Comparison of ENCODE assay signal across 19 mouse cellular contexts in genomic region chr12:5122972-5123371, GRCm38 (mm10).
A peak's percentile ranks its signal among the peaks of the same experiment; 100 is the strongest.
DNase-seq lines count a peak whose midpoint lies in the region; ATAC-seq and TF ChIP-seq lines count a peak whose summit lies in the region.
"Had no signal": no experiment of that assay in that cellular context is flagged by ENCODE, and none has a peak within 500 bp of the region (broad histone marks: within the 10 kb centered on the region; RNA-seq: fewer than 3 reads in every experiment).

No protein-coding gene starts in this region.

- no peak for ATAC-seq in liver, embryonic 12.5 days

- H3K36me3 ChIP-seq in CH12.LX (replicated peaks in 1 of 2; ENCODE audit: control insufficient read depth in 1 of 2, insufficient read depth in 1 of 2, low read length in 1 of 2): no peaks in the 10 kb centered on the region
- no peaks in the 10 kb centered on the region for H3K36me3 ChIP-seq in liver, embryonic 12.5 days
- H3K36me3 ChIP-seq: limb, embryonic 12.5 days; liver, embryonic 13.5 days had no signal

- H3K27ac ChIP-seq in CH12.LX (ENCODE audit: insufficient read depth, low read depth): no peak overlapping the region
- H3K27ac ChIP-seq in liver, embryonic 12.5 days: no peak overlapping the region
- H3K27ac ChIP-seq: forebrain, embryonic 10.5 days; limb, embryonic 12.5 days; liver, embryonic 13.5 days had no signal

- peaks cover 2 to 20% of the 10 kb centered on the region in 2 experiments; a peak in 2 of 4 replicates for H3K4me1 ChIP-seq in CH12.LX (ENCODE audit: control insufficient read depth in 1 of 2, insufficient read depth in 2 of 2)
- peaks cover 10% of the 10 kb centered on the region for H3K4me1 ChIP-seq in liver, embryonic 12.5 days

- no peak for TF ChIP-seq CTCF in CH12.LX (conservative IDR thresholded peaks at IDR 0.05 in 1 of 2, IDR thresholded peaks at IDR 0.05 in 1 of 2; ENCODE audit: low read depth in 2 of 2, low read length in 2 of 2)

- dilution Hi-C loops in CH12.LX (cut with MboI; ENCODE audit: extremely low pct_ligation_motif_present, extremely low pct_unique_long_range_greater_than_20kb, low sequenced_read_pairs): no loop called here

- 36% methylated on average over 8 of the region's 8 CpGs for WGBS in liver, embryonic 12.5 days (ENCODE audit: insufficient replicate concordance)

- in situ Hi-C loops in CH12.LX (cut with MboI; ENCODE audit: low pct_ligation_motif_present, low pct_unique_long_range_greater_than_20kb, low sequenced_read_pairs): no loop called here

- no peak for TF ChIP-seq RAD21 in CH12.LX (IDR thresholded peaks at IDR 0.05; ENCODE audit: low read depth, low read length)

- no peak overlapping the region for H3K4me3 ChIP-seq in CH12.LX (replicated peaks in 1 of 3; ENCODE audit: low read depth in 2 of 3, low read length in 2 of 3, poor library complexity in 1 of 3)
- no peak overlapping the region for H3K4me3 ChIP-seq in liver, embryonic 12.5 days
- H3K4me3 ChIP-seq: forebrain, embryonic 10.5 days; limb, embryonic 12.5 days; liver, embryonic 13.5 days had no signal

- DNase-seq in layer of hippocampus, adult 9-11 months: peak; percentile 33
- DNase-seq in layer of hippocampus, postnatal 36 days: no peak
- peak; percentile 42 for DNase-seq in CH12.LX (ENCODE audit: extremely low read depth)
- DNase-seq in frontal cortex, postnatal 36 days (ENCODE audit: low spot score in 2 of 2): peak; percentile 54 to 82
- peak; percentile 47 for DNase-seq in right cerebral cortex, postnatal 14 days
- no peak for DNase-seq in neural tube, embryonic 10.5 days (ENCODE audit: extremely low spot score, low spot score)
- no peak for DNase-seq in gastrocnemius, adult 8-10 months (ENCODE audit: low spot score in 2 of 2)
- DNase-seq: adrenal gland, postnatal 36 days; cerebellum, adult 18-20 months; cerebellum, postnatal 25 days; kidney, adult 8-10 months; kidney, postnatal 14 days; liver, embryonic 13.5 days; lung, embryonic 14.5 days; lung, postnatal 36 days; thymus, adult 18-20 months had no signal

- H3K4me2 ChIP-seq in CH12.LX (ENCODE audit: insufficient read depth, low read depth, poor library complexity, severe bottlenecking): no peak overlapping the region
- no peak overlapping the region for H3K4me2 ChIP-seq in liver, embryonic 12.5 days
- H3K4me2 ChIP-seq: limb, embryonic 12.5 days; liver, embryonic 13.5 days; lung, embryonic 14.5 days had no signal

- H3K9me3 ChIP-seq in CH12.LX (replicated peaks; ENCODE audit: low read length): no peaks in the 10 kb centered on the region
- no peaks in the 10 kb centered on the region for H3K9me3 ChIP-seq in liver, embryonic 12.5 days (replicated peaks)
- H3K9me3 ChIP-seq: forebrain, embryonic 10.5 days; limb, embryonic 12.5 days; liver, embryonic 13.5 days had no signal

- TF ChIP-seq POLR2A in CH12.LX (IDR thresholded peaks at IDR 0.05; ENCODE audit: low read depth, low read length): no peak

- no peaks in the 10 kb centered on the region for H3K79me2 ChIP-seq in CH12.LX (replicated peaks; ENCODE audit: control insufficient read depth, extremely low read depth, insufficient read depth, poor library complexity, severe bottlenecking)

- peaks cover 2% of the 10 kb centered on the region for H3K27me3 ChIP-seq in CH12.LX (replicated peaks)
- H3K27me3 ChIP-seq in liver, embryonic 12.5 days (replicated peaks): peaks cover 4% of the 10 kb centered on the region; the same call in 1 of the 2 replicates
- H3K27me3 ChIP-seq: limb, embryonic 12.5 days; liver, embryonic 13.5 days had no signal

- TF ChIP-seq EP300 in CH12.LX (IDR thresholded peaks at IDR 0.05; ENCODE audit: low read length): no peak

- H3K9ac ChIP-seq in CH12.LX (ENCODE audit: insufficient read depth, low read depth): no peak overlapping the region
- H3K9ac ChIP-seq in liver, embryonic 12.5 days: no peak overlapping the region
- H3K9ac ChIP-seq: limb, embryonic 12.5 days; liver, embryonic 13.5 days; lung, embryonic 14.5 days had no signal

TF ChIP-seq in CH12.LX, 34 proteins besides CTCF, POLR2A, EP300 and RAD21:
- TF ChIP-seq ZMIZ1 (IDR thresholded peaks at IDR 0.05; ENCODE audit: low read depth, low read length): no peak
- no peak for TF ChIP-seq JUN (IDR thresholded peaks at IDR 0.05; ENCODE audit: insufficient read depth, low read depth, low read length)
- TF ChIP-seq ETS1 (conservative IDR thresholded peaks at IDR 0.05; ENCODE audit: low read depth, low read length): peak; percentile 34
- no peak for TF ChIP-seq TCF12 (IDR thresholded peaks at IDR 0.05; ENCODE audit: low read depth, low read length)
- TF ChIP-seq RCOR1 (conservative IDR thresholded peaks at IDR 0.05; ENCODE audit: low read depth, low read length): no peak
- TF ChIP-seq BHLHE40 (IDR thresholded peaks at IDR 0.05; ENCODE audit: low read depth, low read length): peak; percentile 87
- peak; percentile 57; the same call in 1 of the 2 replicates for TF ChIP-seq JUND (conservative IDR thresholded peaks at IDR 0.05; ENCODE audit: low read depth, low read length)

Comparison
In these comparisons a context has a peak if more than half of its experiments do, and no peak if none do; other contexts are left out.
1. DNase-seq: peak in layer of hippocampus, adult 9-11 months (single experiment), CH12.LX (single experiment), frontal cortex, postnatal 36 days (2 of 2) and right cerebral cortex, postnatal 14 days (single experiment); none in layer of hippocampus, postnatal 36 days (0 of 2), neural tube, embryonic 10.5 days (single experiment) and gastrocnemius, adult 8-10 months (0 of 2).